Mouse (Mus musculus) c-Kit-positive CD71-negative TER-119-negative erythroid progenitor cells, embryonic 14.5 days (primary cell): Measurements from ENCODE around the gene Ankrd33b.

Experiments used
- DNase-seq: peaks from one replicate; pipeline ENCODE4 v3.0.0-alpha.2; 2013; ENCODE audit warnings: low read depth

The Ankrd33b gene

DNA sequence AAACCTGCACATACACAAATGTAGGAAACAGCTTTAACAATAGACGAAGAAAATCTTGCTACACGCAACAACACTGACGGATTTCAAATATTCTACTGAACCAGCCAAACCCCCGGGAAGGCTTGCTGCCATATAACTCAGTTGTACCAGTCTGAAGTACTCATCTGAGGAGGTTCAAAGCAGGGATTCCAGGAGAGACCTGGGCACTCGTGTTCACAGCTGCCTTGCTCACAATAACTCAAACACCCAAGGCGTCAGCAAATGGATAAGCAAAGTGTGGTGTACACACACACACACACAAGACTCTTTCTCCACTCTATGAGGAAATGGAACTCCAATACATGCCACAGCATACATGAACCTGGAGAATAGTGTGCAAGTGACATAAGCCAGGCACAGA is 29.5 kb downstream of the Ankrd33b start:
- no peak for DNase-seq

DNA sequence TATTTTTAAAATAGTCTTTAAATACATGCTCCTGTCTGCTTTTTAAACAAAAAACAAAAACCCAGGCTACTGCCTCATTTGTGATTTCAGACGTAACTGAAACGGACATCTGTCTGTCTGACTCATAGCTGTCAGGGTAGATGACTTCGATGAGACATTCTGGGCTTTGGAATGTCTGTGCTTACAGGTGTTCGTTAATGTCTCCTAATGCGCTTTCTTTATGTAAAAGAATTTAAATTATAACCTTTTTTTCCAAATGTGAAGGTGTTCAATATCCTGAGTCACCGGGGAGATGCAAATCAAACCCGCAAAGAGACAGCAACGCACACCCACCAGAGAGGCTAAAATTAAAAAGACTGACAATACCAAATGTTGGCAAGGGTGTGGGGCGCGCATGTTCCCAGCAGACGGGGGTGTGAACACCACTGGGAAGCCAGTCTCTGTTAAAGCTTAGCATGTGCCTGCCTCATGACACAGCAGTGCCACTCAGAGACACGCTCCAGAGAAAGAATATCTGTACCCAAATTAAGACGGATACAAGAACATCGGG is 30.3 kb downstream of the Ankrd33b start:
- no peak for DNase-seq

DNA sequence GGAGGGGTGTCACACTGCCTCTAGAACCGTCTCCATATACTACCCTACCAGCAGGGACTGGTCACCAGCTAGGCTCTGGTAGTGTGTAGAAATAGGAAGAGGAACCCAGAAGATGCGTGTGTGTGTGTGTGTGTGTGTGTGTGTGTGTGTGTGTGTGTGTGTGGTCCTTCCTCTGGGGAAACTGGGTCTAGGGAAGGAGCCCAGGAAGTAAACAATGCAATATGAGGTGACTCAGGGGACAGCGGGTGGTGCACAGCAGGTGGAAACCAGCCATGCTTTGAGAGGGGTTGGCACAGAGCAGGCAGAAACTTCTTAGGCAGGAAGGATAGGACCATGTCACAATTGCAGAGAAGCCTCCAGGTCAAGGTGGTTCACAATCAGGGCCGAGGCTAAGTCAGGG is 30.8 kb downstream of the Ankrd33b start:
- no peak for DNase-seq

DNA sequence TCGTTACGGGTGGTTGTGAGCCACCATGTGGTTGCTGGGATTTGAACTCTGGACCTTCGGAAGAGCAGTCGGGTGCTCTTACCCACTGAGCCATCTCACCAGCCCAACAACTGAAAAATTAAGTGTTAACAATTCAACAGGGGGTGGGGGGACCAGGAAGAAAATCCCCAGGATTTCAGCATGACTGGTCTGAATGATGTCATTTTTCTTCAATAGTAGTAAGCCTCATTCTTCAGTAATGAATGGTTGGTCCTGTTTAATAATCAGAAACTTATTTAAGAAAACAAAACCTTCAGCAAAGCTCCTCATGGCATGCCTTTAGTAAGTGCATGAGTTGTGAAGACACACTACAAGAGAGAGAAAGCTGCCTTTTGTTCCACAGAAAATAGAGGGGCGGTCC is 32.7 kb downstream of the Ankrd33b start:
- DNase-seq: no peak

DNA sequence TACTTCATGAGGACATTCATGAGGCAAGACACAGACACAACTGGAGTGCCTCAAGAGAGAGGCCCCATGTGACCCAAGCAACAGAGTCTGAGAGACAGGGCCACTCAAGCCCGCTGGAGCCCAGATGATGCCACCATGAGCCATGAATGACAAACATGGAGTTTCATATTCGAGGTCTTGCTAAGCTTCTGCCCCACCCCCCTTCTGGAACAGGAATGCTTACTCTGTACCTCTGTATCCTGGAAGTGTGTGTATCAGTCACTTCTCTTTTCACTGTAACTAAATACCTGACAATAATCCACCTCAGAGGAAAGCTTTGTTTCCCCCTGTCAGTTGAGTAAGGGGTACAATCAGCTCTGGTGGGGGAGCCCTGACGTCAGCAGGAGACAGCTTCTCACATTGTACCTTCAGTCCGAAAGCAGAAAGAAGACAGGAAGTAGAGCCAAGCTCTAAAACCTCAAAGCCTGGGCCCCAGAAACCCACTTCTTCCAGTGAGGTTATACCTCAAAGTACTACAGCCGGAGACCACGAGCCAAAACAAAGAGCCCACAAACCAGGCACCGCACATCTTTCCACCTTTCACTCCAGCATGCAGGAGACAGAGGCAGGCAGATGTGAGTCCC is 34.9 kb downstream of the Ankrd33b start:
- no peak for DNase-seq

DNA sequence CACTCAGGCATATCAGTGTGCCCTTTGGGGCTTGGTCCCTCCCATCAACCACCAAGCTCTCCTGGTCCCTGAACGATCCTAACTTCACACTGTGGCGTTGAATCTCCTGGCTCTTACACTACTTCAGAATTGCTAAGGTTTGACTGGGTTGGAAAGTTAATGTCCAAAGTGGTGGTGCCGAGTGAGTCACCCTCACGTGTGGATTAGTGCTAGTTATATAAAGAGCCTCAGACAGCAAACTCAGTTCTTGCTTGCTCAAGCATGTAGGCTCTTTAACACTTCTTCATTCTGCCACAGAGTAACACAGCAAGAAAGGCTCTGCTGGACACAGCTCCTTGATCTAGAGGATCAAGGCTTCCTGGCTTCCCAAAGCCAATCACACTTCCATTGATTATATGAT is 35.8 kb downstream of the Ankrd33b start:
- DNase-seq: no peak

DNA sequence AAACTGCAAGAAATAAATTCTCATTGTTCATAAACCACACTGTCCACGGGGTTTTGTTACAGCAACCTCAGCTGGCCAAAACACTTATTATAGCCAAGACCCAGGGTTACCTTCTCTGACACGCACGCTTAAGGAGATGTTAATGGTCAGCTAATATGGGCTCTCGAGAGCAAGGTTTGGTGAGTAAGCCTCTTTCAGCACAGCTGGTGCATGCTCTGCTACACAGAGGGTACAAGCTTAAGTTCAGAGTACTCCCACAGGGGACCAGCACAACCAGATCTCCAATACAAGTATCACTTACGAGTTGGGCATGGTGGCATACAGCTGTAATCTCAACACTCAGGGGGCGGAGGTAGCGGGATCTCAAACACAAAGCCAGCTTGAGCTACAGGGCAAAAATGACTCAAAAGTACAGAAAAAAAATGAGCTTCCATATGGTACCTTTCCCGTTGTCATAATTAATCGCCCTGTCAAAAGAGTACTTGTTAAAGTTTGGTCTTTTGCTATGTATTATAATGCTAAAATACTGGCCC is 39.4 kb downstream of the Ankrd33b start:
- no peak for DNase-seq

DNA sequence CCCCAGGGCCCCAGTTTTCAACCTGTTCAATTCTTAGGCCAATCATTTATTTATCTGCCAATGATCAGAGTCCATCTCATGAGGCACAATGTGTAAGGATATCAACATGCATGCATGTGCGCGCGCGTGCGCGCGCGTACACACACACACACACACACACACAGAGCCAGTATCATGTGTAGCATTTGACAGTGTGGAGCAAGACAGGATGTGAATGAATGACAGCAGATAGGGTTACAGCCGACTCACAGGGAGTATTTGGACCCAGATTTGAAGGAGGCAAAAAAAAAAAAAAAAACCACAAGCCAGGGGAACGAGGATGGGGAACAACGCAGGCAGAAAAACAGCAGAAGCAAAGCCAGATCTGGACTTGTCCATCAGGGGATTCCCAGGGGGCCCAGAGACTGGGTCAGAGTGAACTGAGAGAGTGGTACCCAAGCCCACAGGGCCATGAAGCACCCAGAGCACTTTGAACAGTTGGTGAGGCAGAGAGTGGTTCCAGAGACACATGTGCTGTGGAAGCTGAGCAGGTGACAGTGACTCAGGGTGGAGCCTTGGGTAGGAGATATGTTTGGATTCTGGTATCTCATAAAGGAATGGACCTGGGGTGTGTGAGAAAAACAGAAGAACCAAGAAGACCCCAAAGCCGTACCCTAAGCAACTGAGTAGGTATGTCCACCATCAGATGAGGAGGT is 41.7 kb downstream of the Ankrd33b start:
- DNase-seq: no peak

DNA sequence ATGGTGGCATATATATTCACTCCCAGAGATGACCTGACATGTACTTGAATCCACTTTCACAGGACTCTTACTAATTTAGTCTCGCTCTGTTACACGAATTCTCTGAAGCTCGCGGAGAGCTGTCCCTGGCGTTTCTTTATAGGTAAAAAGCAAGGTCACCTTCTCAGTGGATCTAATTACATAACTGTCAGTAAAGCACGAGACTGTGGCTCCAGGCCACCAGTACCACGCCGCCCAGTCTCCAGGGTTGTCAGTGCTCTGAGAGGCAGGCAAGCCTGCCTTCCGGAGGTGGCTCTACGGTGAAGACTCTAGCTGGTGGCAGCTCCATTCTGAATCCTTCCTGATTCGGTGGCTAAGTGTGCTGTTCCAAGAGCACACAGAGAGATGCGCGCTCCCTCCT is 43.0 kb downstream of the Ankrd33b start:
- DNase-seq: no peak

DNA sequence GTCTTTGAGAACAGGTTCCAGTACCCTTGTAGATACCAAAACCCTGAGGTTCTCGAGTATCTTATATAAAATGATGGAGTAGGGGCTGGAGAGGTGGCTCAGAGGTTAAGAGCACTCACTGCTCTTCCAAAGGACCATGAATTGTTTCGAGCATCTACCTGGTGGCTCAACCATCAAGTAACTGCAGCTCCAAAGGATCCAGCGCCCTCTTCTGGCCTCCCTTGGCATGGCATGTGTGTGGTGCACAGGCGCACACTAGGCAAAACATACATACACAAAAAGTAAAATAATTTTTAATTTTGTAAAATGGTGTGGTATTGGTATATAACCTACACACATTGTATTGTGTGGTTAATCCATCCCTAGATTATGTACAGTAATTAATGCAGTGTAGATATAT is 43.8 kb downstream of the Ankrd33b start:
- no peak for DNase-seq

DNA sequence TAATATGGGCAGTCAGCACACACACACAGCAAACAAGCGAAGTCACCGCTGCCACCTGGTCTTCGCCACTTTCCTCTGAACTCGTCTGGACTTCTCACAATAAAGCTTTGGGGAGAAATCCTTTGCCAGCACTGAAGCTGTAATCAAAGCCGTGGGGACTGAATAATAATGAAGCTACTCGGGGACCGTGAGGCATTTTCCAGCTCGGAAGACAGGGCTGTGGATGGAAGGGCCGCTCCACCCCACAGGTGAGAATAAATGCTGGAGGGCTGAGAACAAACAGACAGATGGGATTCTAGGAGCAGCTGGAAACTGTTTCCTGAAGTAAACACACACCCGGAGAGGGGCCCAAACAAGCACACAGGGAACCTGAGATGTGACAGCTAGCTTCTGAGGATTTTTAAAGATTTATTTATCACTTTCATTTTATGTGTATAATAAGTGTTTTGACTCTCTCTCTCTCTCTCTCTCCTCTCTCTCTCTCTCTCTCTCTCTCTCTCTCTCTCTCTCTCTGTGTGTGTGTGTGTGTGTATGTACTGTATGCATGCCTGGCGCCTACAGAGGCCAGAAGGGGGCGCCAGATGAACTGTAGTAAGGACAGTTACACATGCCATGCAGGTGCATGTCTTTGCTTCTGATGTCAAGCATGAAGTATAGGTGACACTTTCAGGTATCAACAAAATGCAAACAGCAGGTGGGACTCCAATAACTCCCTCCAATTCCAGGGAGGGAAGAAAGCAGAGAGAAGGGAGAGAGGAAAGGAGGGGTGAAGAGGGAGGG is 46.7 kb downstream of the Ankrd33b start:
- DNase-seq: no peak

DNA sequence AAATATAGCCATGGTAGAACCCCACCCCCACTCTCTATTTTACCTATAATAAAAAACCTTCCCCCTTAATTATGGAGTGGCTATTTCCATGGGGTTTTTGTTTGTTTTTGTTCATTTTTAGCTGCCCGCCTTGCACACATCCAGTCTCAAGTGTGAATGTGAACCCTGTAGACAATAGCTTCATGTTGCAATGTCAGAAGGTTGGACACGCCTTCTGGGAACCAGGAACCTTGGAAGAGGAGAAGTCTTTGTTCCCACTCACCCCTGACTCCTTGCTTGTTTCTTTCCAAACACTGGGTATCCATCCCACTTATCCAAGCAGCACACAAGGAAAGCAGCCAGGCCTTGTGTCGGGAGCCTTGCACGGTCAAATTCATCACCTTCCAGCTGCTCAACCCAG is 48.5 kb downstream of the Ankrd33b start:
- DNase-seq: no peak

DNA sequence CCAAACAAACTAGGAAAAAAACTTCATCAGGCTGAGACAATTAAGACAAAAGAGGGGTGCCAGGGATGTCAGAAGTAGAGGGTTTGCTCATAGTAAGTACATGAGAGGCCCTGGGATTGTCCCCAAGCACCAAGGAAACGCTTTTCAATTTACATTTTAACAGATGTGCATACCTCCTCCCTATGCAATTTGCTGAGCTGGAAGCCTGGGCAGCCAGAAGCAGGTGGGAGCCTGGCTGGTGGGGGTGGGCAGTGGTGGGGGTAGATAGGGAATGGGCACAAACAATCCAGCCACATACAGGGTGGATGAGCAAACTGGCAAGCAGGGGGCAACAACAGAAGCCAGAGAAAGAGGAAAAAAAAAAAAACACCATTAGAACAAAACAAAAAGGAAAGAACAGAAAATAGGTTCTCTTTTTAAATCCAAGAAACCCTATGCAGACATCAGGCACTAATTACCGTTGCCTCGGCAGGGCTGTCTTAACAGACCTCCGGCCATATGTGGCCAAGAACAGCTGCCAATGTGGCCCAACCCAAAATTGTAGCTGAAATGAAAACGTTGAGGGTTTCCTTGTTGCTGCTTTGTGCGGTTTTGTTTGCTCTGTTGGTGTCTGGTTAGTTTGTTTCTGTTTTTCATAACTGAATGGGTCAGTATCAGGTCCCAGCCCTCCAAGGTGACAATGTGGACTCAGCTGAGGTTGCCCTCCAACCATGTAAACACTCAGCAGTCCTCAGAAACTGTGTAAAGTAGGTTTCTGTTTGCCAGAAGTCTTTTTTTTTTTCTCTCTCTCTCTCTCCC is 49.2 kb downstream of the Ankrd33b start:
- no peak for DNase-seq

DNA sequence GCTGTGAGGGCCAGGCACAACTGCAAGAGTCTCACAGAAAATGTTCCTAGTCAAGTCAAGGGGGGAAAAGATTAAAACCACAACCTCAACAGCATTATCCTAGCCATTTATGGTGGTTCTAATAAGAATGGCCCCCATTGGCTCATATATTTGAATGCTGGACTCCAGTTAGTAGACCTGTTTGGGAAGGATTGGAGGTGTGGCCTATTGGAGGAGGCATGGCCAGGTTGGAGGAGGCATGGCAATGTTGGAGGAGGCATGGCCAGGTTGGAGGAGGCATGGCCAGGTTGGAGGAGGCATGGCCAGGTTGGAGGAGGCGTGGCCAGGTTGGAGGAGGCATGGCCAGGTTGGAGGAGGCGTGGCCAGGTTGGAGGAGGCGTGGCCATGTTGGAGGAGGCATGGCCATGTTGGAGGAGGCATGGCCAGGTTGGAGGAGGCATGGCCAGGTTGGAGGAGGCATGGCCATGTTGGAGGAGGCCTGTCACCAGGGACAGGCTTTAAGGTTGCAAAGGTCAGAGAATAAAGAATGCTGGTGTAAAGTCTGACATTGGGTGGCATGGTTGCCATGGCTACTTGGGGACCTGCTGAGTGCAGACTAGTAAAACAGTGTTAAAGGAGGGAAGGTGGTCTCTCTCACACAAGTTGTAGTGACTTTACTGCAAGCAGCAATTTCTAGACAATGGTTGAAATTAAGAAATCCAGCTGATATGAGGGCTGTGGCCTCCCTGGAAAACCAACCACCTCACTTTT is 50.3 kb downstream of the Ankrd33b start:
- DNase-seq: no peak

DNA sequence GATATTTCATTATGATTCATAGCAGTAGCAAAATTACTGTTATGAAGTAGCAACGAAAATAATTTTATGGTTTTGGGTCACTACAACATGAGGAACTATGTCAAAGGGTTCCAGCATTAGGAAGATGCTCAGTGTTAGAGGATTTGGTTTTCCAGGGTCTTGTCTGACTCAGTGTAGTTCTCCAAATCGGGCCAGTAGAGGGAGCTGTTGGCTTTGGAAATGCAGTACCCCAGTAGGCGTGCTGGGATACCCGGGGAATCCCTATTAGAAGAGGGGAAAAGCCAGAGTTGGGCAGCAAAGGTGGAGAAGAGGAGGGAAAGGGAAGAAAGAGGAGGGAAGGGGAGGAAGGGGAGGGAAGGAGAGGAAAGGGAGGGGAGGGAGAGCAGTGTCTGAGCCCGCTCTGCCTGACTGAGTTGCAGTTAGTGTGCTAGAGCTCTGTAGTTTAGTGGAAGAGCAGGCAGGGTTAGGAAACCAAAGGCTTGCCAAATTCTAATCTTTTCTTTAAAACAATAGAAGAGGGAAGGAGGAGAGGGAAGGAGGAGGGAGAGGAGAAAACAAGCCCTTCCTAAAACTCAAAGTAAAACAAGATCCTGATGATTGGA is 51.8 kb downstream of the Ankrd33b start:
- DNase-seq: peak; percentile 58

DNA sequence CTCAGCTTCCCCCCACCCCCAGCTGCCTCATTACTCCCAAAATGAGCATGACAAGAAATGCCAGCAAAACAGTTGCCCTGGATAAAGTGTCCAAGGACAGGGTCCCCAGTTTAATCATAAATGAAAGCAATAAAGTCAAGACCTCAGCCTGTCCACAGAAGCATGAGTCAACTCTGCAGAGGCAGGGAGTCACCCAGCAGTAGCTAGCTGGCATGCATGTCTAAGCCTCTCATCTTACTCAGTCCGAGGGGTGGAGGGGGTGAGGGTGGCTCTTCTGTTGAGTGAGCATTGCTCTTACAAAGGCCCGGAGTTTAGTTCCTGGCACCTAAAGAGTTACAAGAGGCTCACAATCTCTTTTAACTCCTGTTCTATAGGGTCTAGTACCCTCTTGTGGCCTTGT is 55.5 kb downstream of the Ankrd33b start:
- DNase-seq: no peak

DNA sequence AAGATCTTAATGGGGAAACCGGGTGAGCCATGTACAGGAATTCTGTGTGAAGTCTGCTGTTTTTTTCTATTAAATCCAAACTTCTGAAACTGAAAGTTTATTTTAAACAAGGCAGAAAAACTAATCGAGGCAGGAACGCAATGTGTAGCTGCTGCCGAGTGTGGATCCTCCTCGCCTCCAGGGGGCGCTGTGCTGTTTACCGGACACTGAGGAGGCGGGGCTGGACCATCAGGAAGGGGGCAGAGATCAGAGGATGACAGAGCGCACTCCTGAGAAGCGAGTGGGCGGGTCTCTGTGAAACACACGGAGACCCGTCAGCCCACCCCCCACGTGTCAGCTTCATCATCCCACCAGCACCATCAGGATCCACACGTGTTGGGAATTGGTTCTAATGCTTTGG is 58.0 kb downstream of the Ankrd33b start:
- DNase-seq: no peak

DNA sequence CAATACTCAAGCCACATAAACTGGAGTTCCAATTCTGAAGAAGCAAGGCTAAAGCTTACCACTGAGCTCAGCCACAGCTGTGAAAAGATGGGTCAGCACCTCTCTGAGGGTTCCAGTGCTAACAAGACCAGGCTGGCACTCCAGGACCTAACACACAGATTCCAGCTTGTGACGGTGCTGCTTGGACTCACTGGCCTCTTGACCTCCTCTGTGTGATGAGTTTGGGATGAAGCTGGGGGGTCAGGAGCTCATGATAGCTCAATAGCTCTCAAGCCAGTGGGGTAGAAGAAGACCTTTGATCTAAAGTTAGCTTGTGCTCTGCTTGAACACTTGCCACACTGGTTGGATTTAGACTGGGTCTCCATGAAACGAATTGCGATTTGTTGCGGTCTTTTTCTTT is 60.8 kb downstream of the Ankrd33b start:
- no peak for DNase-seq

DNA sequence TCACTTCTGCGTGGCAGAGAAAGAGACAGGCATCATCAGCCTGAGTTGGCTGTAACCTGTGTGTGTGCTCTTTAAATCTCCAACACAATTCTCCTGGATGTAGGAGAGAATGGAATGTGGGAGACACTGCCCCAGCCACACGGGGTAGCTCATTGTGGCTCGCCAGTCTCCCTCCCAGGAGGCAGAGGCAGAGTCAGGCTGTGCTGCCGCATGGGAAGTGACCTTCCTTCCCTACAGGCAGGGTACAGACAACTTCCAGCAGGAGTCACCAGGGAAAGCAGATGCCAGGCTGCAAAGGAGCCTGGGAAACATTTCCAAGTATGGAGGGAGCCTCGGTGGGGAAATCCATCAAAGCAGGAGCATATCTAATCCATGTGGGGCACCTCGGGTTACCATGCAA is 62.3 kb downstream of the Ankrd33b start:
- DNase-seq: no peak

DNA sequence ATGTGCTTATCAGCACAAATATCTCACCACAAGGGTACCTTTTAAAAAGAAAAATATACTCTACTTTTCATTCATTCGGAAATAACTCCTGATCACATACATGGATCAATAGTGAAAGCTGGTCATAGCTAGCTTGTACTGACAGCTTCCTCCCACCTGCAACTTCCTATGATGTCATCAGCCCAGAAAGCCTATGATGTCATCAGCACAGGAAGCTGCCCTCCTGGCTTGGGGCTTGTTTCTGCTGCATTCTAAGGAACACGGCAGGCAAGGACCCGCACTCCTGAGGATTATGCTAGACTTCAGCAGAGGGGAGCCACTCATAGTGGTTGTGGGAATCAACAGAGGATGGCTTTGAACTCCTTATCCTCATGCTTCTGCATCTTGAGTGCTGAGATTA is 63.2 kb downstream of the Ankrd33b start:
- DNase-seq: no peak
